Mouse (Mus musculus) liver, embryonic 12.5 days (tissue): ENCODE data around the gene Dnajc28. TPM values are rescaled to one million over a fixed set of nuclear protein-coding genes. Genes with fewer than 3 reads are reported as not detected.

Experiments used
- ATAC-seq: fragments of 200-750 bp; cut with Nextera tagmentation; 2 replicates; pipeline ENCODE4 v1.8.0; 2017; ENCODE audit warnings: moderate number of reproducible peaks, mild to moderate bottlenecking, moderate library complexity
- H3K27ac ChIP-seq: fragments of 300-500 bp; sonication (generic); 2 replicates; pipeline ENCODE4 v1.5.1; 2016; ENCODE audit warnings: mild to moderate bottlenecking
- H3K27me3 ChIP-seq: fragments of 300-500 bp; sonication (generic); replicated peaks from 2 replicates; pipeline ENCODE4 v1.6.1; 2016; ENCODE audit warnings: mild to moderate bottlenecking, moderate library complexity
- H3K36me3 ChIP-seq: fragments of 300-500 bp; sonication (generic); 2 replicates; pipeline ENCODE4 v1.6.1; 2016; ENCODE audit warnings: mild to moderate bottlenecking, moderate library complexity
- H3K4me1 ChIP-seq: fragments of 300-500 bp; sonication (generic); 2 replicates; pipeline ENCODE4 v1.6.1; 2016
- H3K4me2 ChIP-seq: fragments of 300-500 bp; sonication (generic); 2 replicates; pipeline ENCODE4 v1.6.1; 2016; ENCODE audit warnings: mild to moderate bottlenecking, moderate library complexity
- H3K4me3 ChIP-seq: fragments of 300-500 bp; sonication (generic); 2 replicates; pipeline ENCODE4 v1.5.1; 2016; ENCODE audit warnings: mild to moderate bottlenecking, moderate library complexity
- H3K9ac ChIP-seq: fragments of 300-500 bp; sonication (generic); 2 replicates; pipeline ENCODE4 v1.6.1; 2016; ENCODE audit warnings: mild to moderate bottlenecking, moderate library complexity
- H3K9me3 ChIP-seq: fragments of 300-500 bp; sonication (generic); replicated peaks from 2 replicates; pipeline ENCODE4 v1.6.1; 2016; ENCODE audit warnings: mild to moderate bottlenecking, moderate library complexity
- WGBS: fragments of 180-500 bp; shearing (Covaris S2); methylation state at CpG from one replicate; pipeline ENCODE4 v1.1.7; 2016; ENCODE audit not compliant: insufficient replicate concordance; 5-methylcytosine and 5-hydroxymethylcytosine counted together
- polyA plus RNA-seq: library from polyadenylated mRNA; unstranded; fragments of >200 nt; fragmentation: Nextera tagmentation; extraction: Ambion mirVana; gene quantifications from 2 replicates; pipeline ENCODE4 v1.2.1, GENCODE M21; 2016

Dnajc28 gene
- polyA plus RNA-seq, 1 experiment from 2014 or later: 1.8 TPM

DNA sequence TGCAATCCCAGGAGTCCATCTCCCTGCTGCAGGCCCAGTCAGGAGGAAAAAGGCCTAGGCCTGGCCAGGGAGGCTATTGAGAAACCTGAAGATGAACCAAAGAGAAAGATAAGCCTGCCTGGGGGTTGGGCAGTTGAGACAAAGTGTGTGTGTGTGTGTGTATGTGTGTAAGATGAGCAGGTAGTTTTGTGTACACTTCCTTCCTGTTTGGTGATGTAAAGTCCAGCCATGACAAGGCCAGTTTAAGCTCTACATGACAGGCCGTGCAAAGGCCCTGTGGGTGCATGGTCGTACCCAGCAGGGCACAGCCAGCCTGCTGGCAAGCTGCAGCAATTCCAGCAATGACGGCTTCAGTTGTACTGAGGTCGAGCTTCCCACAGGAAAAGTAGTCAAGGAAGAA is 10.9 kb upstream of the Dnajc28 start:
- no peak overlapping the region for H3K27ac ChIP-seq
- ATAC-seq: no peak
- no peaks in the 10 kb centered on the region for H3K27me3 ChIP-seq
- 86% methylated on average over 4 of the region's 4 CpGs for WGBS
- peaks cover 100% of the 10 kb centered on the region for H3K36me3 ChIP-seq
- no peaks in the 10 kb centered on the region for H3K9me3 ChIP-seq
- no peak overlapping the region for H3K4me2 ChIP-seq
- H3K4me3 ChIP-seq: no peak overlapping the region
- H3K4me1 ChIP-seq: no peaks in the 10 kb centered on the region
- H3K9ac ChIP-seq: no peak overlapping the region

- no peak overlapping the region for H3K27ac ChIP-seq
- H3K9ac ChIP-seq: no peak overlapping the region
- H3K4me1 ChIP-seq: no peaks in the 10 kb centered on the region
- H3K9me3 ChIP-seq: no peaks in the 10 kb centered on the region
- H3K4me3 ChIP-seq: no peak overlapping the region
- H3K27me3 ChIP-seq: no peaks in the 10 kb centered on the region
- peaks cover 100% of the 10 kb centered on the region for H3K36me3 ChIP-seq
- no peak overlapping the region for H3K4me2 ChIP-seq
- 81% methylated on average over 3 of the region's 3 CpGs for WGBS
- ATAC-seq: no peak
Observed at GRCm38 (mm10) chr16:91628673-91629072, 9.8 kb upstream of the Dnajc28 start.

- no peaks in the 10 kb centered on the region for H3K27me3 ChIP-seq
- no peak overlapping the region for H3K4me3 ChIP-seq
- WGBS: 79% methylated on average over 7 of the region's 7 CpGs
- no peaks in the 10 kb centered on the region for H3K9me3 ChIP-seq
- no peak overlapping the region for H3K27ac ChIP-seq
- H3K9ac ChIP-seq: no peak overlapping the region
- ATAC-seq: no peak
- peaks cover 100% of the 10 kb centered on the region for H3K36me3 ChIP-seq
- H3K4me2 ChIP-seq: no peak overlapping the region
- H3K4me1 ChIP-seq: no peaks in the 10 kb centered on the region
Observed at GRCm38 (mm10) chr16:91627831-91628230, 9.0 kb upstream of the Dnajc28 start.

DNA sequence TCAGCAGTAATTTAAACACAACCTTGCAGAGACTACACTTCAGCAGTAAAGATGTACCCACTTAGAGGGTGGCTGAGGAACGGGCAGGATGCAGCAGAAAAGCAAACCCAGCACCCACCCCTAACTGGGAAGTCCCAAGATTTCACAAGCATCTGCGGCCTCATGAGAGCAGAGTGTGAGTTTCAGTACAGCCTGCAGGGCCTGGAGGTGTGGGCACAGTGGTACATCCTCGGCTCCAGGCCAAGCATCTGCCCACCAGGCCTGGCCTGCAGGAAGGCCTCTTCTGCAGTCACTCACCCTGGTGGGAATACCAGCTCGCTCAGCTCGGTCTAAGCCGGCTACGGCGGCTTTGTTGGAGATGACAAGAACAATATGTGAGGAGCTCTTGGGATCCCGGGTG is 4.2 kb upstream of the Dnajc28 start:
- ATAC-seq: no peak
- no peaks in the 10 kb centered on the region for H3K27me3 ChIP-seq
- H3K36me3 ChIP-seq: peaks cover 84% of the 10 kb centered on the region
- H3K4me3 ChIP-seq: no peak overlapping the region
- H3K4me2 ChIP-seq: no peak overlapping the region
- H3K4me1 ChIP-seq: peaks cover 3% of the 10 kb centered on the region; the same call in 1 of the 2 replicates
- H3K27ac ChIP-seq: no peak overlapping the region
- H3K9me3 ChIP-seq: no peaks in the 10 kb centered on the region
- H3K9ac ChIP-seq: no peak overlapping the region
- 89% methylated on average over 9 of the region's 9 CpGs for WGBS

DNA sequence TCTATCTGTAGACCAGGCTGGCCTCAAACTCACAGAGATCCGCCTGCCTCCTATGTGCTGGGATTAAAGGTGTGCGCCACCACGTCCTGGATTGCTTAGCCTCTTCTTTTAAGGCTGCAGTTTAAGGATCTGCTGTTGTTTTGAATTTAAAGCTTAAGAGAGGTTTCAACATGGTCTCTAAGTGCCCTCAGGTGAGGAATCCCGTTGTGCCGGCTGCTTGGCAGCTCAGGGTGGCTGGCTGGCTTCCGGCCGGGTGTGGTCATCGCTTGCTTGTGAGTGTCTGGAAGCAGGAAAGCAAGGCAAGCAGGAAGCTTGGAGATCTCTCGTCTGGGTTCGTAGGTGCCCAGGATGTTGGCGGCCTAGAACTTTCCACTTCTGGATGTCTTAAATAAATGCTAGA is 2.2 kb upstream of the Dnajc28 start:
- Histone ChIP-seq H3K27ac (no peak overlapping the region), H3K9me3 (no peaks in the 10 kb centered on the region), H3K27me3 (0 out of 2 replicates have a peak, but pooled peaks cover 7% of the 10 kb centered on the region), H3K9ac (no peak overlapping the region), H3K36me3 (peaks cover 63% of the 10 kb centered on the region), H3K4me1 (peaks cover 5% of the 10 kb centered on the region; the same call in 1 of the 2 replicates), H3K4me3 (no peak overlapping the region), H3K4me2 (no peak overlapping the region)
- 87% methylated on average over 11 of the region's 11 CpGs for WGBS
- no peak for ATAC-seq

- no peak overlapping the region for H3K27ac ChIP-seq
- no peak overlapping the region for H3K4me2 ChIP-seq
- 0 out of 2 replicates have a peak, but pooled peaks cover 7% of the 10 kb centered on the region for H3K27me3 ChIP-seq
- peaks cover 55% of the 10 kb centered on the region for H3K36me3 ChIP-seq
- no peaks in the 10 kb centered on the region for H3K9me3 ChIP-seq
- ATAC-seq: no peak
- peaks cover 5% of the 10 kb centered on the region; the same call in 1 of the 2 replicates for H3K4me1 ChIP-seq
- H3K9ac ChIP-seq: no peak overlapping the region
- 80% methylated on average over 5 of the region's 5 CpGs for WGBS
- H3K4me3 ChIP-seq: no peak overlapping the region
Observed at GRCm38 (mm10) chr16:91620185-91620584, 1.4 kb upstream of the Dnajc28 start.

DNA sequence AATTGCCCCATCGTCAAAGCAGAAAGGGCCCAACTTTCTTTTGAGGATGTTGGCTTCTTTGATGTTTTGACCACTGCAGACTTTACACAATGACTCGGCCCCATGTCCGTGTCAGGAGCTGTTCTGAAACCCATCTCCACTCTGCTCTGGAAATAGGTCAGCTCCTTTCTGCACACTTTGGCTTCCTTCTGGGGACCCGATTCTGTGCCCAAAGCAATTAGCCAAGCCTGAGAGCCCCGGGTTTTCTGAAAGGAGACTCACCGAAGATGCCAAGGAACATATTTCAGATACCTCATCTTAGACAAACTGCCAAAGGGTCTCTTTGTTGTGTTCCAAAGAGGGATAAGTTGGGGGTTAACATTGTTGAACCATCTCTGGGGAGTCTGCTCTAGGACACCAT is 4.3 kb downstream of the Dnajc28 start:
- WGBS: 78% methylated on average over 6 of the region's 6 CpGs
- peaks cover 5% of the 10 kb centered on the region; the same call in 1 of the 2 replicates for H3K4me1 ChIP-seq
- no peak overlapping the region for H3K27ac ChIP-seq
- H3K27me3 ChIP-seq: 0 out of 2 replicates have a peak, but pooled peaks cover 7% of the 10 kb centered on the region
- H3K9me3 ChIP-seq: no peaks in the 10 kb centered on the region
- no peak overlapping the region for H3K4me2 ChIP-seq
- no peaks in the 10 kb centered on the region for H3K36me3 ChIP-seq
- no peak overlapping the region for H3K4me3 ChIP-seq
- no peak for ATAC-seq
- no peak overlapping the region for H3K9ac ChIP-seq

- Histone ChIP-seq H3K9ac (no peak overlapping the region), H3K4me2 (no peak overlapping the region), H3K4me3 (no peak overlapping the region), H3K36me3 (no peaks in the 10 kb centered on the region), H3K9me3 (no peaks in the 10 kb centered on the region), H3K4me1 (no peaks in the 10 kb centered on the region), H3K27me3 (0 out of 2 replicates have a peak, but pooled peaks cover 7% of the 10 kb centered on the region), H3K27ac (no peak overlapping the region)
- 78% methylated on average over 5 of the region's 5 CpGs for WGBS
- ATAC-seq: no peak
Observed at GRCm38 (mm10) chr16:91612525-91612924, 6.3 kb downstream of the Dnajc28 start.

DNA sequence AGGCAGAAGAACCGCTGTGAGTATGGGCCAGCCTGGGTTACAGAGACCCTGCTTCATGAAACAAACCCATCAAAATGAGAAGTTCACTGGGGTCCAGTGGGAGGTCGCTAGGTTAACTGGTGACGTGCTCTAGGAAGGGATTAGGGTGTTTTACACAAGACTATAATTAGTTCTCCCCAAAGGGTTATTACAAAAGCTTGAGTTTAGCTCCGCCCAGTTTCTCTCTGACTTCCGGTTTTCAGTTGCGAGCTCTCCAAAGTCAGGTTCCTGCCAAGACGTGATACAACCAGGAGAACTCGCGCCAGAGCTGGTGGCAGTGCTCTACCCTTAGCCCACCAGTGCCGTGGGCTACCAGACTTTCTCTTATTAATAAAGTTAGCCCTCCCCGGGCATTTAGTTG is 7.6 kb downstream of the Dnajc28 start:
- ATAC-seq: no peak
- H3K9me3 ChIP-seq: no peaks in the 10 kb centered on the region
- no peaks in the 10 kb centered on the region for H3K4me1 ChIP-seq
- no peaks in the 10 kb centered on the region for H3K36me3 ChIP-seq
- H3K27ac ChIP-seq: no peak overlapping the region
- WGBS: 52% methylated on average over 11 of the region's 11 CpGs
- H3K4me3 ChIP-seq: no peak overlapping the region
- no peak overlapping the region for H3K4me2 ChIP-seq
- H3K27me3 ChIP-seq: 0 out of 2 replicates have a peak, but pooled peaks cover under 1% of the 10 kb centered on the region
- no peak overlapping the region for H3K9ac ChIP-seq

DNA sequence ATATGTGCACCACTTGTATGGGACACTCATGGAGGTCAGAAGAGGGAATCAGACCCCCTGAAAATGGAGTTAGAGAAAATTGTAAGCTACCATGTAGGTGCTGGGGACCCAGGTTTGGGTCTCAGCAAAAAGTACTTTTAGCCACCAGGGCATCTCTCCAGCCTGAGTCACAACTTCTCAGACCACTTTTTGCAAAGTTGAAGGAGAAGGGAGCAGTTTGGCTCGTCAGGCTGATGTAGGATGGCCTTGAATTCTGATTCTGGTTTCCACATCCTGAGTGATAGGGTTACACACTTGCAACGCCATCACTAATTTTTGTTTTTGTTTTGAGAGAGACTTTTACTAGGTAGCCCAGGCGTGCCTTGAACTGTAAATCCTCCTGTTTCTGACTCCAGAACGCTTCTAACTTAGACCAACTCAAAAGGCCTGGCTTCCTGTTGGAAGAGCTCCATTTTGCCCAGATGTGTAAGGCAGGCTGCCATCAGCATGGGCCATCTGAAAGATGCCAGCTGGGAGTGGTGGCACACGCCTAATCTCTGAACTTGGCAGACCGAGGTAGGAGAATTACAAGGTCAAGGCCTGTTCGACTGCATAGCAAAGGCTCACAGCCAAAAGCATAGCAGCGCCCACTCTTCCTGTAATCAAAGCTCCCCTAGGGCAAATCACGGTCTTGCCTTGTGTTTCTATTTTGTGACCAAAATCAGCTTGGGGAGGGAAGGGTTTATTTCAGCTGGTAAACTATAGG is 9.2 kb downstream of the Dnajc28 start:
- no peak for ATAC-seq
- H3K4me3 ChIP-seq: no peak overlapping the region
- H3K9me3 ChIP-seq: no peaks in the 10 kb centered on the region
- H3K4me1 ChIP-seq: no peaks in the 10 kb centered on the region
- no peaks in the 10 kb centered on the region for H3K36me3 ChIP-seq
- 0 out of 2 replicates have a peak, but pooled peaks cover 6% of the 10 kb centered on the region for H3K27me3 ChIP-seq
- no peak overlapping the region for H3K27ac ChIP-seq
- H3K9ac ChIP-seq: no peak overlapping the region
- H3K4me2 ChIP-seq: no peak overlapping the region
- WGBS: 68% methylated on average over 9 of the region's 9 CpGs

DNA sequence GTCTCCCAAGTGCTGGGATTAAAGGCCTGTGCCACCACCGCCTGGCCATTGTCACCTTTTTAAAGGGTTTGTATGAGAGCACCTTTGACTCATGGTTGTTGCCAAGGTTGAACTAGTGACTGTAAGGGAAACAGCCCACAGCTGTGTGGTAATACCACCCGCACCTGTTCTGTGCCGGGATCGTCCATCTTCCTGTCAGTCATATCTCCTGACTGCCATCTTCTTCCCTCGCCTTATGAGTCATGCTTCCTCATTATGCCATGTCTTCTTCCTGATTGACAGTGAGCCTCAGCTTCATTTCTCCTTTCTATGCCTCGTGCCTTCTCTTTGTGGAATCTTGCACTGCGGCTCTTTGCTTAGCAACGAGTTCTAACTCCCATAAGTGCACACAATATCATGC is 11.9 kb downstream of the Dnajc28 start:
- H3K36me3 ChIP-seq: no peaks in the 10 kb centered on the region
- WGBS: 52% methylated on average over 8 of the region's 8 CpGs
- no peaks in the 10 kb centered on the region for H3K9me3 ChIP-seq
- H3K4me2 ChIP-seq: no peak overlapping the region
- no peak overlapping the region for H3K9ac ChIP-seq
- H3K27me3 ChIP-seq: peaks cover 9% of the 10 kb centered on the region; the same call in 1 of the 2 replicates
- H3K4me3 ChIP-seq: no peak overlapping the region
- H3K4me1 ChIP-seq: no peaks in the 10 kb centered on the region
- ATAC-seq: no peak
- no peak overlapping the region for H3K27ac ChIP-seq

DNA sequence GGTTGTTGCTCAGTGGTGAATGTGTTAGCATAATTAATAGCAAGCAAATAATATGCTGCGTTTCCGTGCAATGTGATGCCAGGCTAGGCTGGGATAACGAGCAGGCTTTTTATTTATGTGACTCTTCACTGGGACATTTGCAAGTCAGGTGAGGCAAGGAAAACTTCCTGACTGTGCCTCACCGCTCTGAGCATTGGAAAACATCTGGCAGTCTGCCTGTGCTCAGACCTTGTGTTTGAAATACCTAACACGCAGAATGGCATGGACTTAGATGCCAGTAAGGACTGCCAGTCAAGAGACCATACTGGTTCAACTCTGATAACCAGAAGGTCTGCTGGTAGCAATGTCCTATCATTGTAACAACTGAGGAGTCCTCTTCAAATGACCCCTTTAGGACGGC is 13.7 kb downstream of the Dnajc28 start:
- Histone ChIP-seq H3K9ac (no peak overlapping the region), H3K4me2 (no peak overlapping the region), H3K36me3 (no peaks in the 10 kb centered on the region), H3K4me1 (no peaks in the 10 kb centered on the region), H3K9me3 (no peaks in the 10 kb centered on the region), H3K27me3 (peaks cover 21% of the 10 kb centered on the region; the same call in 1 of the 2 replicates), H3K4me3 (no peak overlapping the region), H3K27ac (no peak overlapping the region)
- WGBS: 78% methylated on average over 6 of the region's 6 CpGs
- ATAC-seq: no peak
